Mouse (Mus musculus): ENCODE measurements around the gene Zfp935. TPM values are rescaled to one million over a fixed set of nuclear protein-coding genes. Genes with fewer than 3 reads are reported as not detected.

Gene Zfp935
- polyA plus RNA-seq (2017; shearing (Covaris generic)) = not detected

DNA sequence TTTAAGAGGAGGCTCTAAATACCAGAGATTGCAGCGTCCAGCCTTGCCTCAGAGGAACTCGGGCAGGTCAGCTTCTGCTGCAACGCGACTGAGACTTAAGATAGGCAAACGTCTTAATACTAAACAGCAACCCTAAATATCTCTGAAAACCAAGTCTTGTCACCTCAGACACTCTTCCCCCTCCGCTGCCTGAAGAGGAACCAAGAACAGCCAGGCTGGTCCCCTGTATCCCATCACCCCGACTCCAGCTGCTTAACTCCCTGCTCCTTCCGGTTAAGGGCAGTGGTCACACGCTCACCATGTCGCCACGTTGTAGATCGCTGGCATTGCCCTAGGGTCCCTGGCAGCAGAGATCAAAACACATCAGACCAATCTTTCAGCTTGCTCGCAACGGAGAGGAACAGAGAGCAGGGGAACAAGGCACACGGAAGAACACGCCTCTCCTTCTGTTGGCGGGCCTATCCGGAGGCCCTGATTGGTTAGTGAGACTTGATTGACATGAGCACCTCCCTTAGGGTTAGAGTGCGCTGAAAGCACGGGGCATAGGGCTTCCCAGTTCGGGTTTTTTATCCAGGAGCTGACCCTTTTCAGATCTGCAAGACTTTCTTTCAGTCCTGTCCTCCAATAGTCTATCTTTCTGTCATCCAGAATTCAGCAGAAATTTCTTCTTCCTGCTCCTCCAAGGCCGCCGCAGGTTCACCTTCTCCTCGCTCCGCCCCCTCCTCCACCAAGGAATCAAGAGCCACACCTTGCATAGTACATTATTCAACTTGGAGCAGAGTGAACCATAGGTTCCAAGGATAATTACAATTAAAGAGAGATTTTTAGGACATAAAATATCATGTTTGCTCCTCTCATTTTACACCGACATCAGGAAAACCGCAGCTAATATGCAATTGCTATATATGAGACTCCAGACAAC is at the start of gene Zfp935:
Zfp935 (minus strand) TSS at position 323 of the 922 bp plus-strand sequence.

DNA sequence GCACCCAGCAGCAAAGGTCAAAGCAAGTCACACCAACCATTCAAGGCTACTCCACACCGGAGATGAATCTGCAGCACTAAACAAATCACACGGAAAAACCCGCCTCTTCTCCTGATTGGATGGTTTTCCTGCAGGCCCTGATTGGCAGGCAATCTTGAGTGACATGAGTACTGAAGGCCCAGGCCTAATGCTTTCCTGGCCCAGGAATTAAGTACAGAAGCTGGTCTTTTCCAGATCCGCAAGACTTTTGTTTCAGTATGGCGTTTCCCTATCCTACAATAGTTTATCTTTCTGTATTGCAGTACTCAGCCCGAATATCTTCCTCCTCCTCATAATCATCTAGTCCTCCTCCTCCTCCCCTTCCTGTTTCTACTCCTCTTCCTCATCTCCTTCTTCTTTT is 12.8 kb upstream of the Zfp935 start, which contains the start of gene Zfp934:
Zfp934 (minus strand) TSS at position 101 of the 400 bp plus-strand sequence.

DNA sequence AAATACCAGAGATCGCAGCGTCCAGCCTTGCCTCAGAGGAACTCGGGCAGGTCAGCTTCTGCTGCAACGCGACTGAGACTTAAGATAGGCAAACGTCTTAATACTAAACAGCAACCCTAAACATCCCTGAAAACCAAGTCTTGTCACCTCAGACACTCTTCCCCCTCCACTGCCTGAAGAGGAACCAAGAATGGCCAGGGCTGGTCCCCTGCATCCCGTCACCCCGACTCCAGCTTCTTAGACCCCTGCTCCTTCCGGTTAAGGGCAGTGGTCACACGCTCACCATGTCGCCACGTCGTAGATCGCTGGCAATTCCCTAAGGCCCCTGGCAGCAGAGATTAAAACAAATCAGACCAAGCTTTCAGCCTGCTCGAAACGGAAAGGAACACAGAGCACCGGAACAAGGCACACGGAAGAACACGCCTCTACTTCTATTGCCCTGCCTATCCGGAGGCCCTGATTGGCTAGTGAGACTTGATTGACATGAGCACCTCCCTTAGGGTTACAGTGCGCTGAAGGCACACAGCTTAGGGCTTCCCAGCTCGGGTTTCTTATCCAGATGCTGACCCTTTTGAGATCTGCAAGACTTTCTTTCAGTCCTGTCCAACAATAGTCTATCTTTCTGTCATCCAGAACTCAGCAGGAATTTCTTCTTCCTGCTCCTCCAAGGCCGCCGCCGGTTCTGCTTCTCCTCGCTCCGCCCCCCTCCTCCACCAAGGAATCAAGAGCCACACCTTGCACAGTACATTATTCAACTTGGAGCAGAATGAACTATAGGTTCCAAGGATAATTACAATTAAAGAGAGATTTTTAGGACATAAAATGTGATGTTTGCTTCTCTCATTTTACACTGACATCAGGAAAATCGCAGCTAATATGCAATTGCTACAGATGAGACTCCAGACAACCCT is 91.6 kb downstream of the Zfp935 start, which contains the start of gene Gm49359:
Gm49359 (minus strand) TSS at position 409 of the 911 bp plus-strand sequence.

Other genes with a start within 250 kb of the Zfp935 start
- gene Gm3604, start 175.3 kb downstream of the Zfp935 start, polyA plus RNA-seq (2017; shearing (Covaris generic)) = 1 to 10 TPM; 5.2 TPM
- 10 to 100 TPM in 1 of 2 experiments, 1 to 10 TPM in 1; 8.9 to 12.3 TPM for gene Gm49359, start 91.7 kb downstream of the Zfp935 start, polyA plus RNA-seq (2017; shearing (Covaris generic))
- 10 to 100 TPM in 1 of 2 experiments, 1 to 10 TPM in 1; 7.5 to 13.5 TPM for gene Zfp934, start 12.7 kb upstream of the Zfp935 start, polyA plus RNA-seq (2017; shearing (Covaris generic))
- 1 to 10 TPM; 2.0 to 2.3 TPM for gene 6720489N17Rik, start 65.7 kb upstream of the Zfp935 start, polyA plus RNA-seq (2017; shearing (Covaris generic))
- gene Platr25, start 202.2 kb upstream of the Zfp935 start, polyA plus RNA-seq (2017; shearing (Covaris generic)) = 10 to 100 TPM; 13.1 to 15.8 TPM
- gene Gm5141, start 227.3 kb upstream of the Zfp935 start, polyA plus RNA-seq (2017; shearing (Covaris generic)) = 1 to 10 TPM; 4.8 to 6.5 TPM

Measured in activated CD4-positive, CD25-positive, alpha-beta regulatory T cell (primary cell).